Mouse (Mus musculus) adipocyte (in vitro differentiated cells): ENCODE data around the gene Susd5.
"Not testable (repeated sequence)": the region's sequence is repeated elsewhere in the genome, so short reads cannot be mapped to it uniquely, and the experiment has no call there.

Experiments
- DNase-seq: peaks from one replicate; pipeline ENCODE4 v3.0.0-alpha.2; 2016; ENCODE audit warnings: low spot score

Susd5 gene

GRCm38 (mm10) chr9:114073681-114074080 lies 16.7 kb downstream of the Susd5 start:
- DNase-seq = no peak

GRCm38 (mm10) chr9:114086422-114086821 lies 29.5 kb downstream of the Susd5 start:
- no peak for DNase-seq

GRCm38 (mm10) chr9:114087106-114087815 lies 30.3 kb downstream of the Susd5 start:
- no peak for DNase-seq

GRCm38 (mm10) chr9:114088885-114089284 lies 31.9 kb downstream of the Susd5 start:
- not testable (repeated sequence) for DNase-seq

GRCm38 (mm10) chr9:114092188-114092587 lies 35.2 kb downstream of the Susd5 start:
- DNase-seq = not testable (repeated sequence)

- no peak for DNase-seq
Observed at GRCm38 (mm10) chr9:114094854-114095253, 37.9 kb downstream of the Susd5 start.

- DNase-seq = no peak
Observed at GRCm38 (mm10) chr9:114098716-114099302, 41.9 kb downstream of the Susd5 start.

GRCm38 (mm10) chr9:114110268-114110667 lies 53.3 kb downstream of the Susd5 start:
- DNase-seq = peak; percentile 14

- no peak for DNase-seq
Observed at GRCm38 (mm10) chr9:114111161-114111560, 54.2 kb downstream of the Susd5 start.

GRCm38 (mm10) chr9:114112226-114112625 lies 55.3 kb downstream of the Susd5 start:
- no peak for DNase-seq

GRCm38 (mm10) chr9:114113911-114114623 lies 57.1 kb downstream of the Susd5 start:
- DNase-seq = no peak

- DNase-seq = peak; percentile 72
Observed at GRCm38 (mm10) chr9:114116672-114117071, 59.7 kb downstream of the Susd5 start.

- DNase-seq = not testable (repeated sequence)
Observed at GRCm38 (mm10) chr9:114122862-114123261, 65.9 kb downstream of the Susd5 start.

- not testable (repeated sequence) for DNase-seq
Observed at GRCm38 (mm10) chr9:114129273-114129835, 72.4 kb downstream of the Susd5 start.
